Mouse (Mus musculus) layer of hippocampus, postnatal 10 days (tissue): ENCODE results near the gene Wdr5b. TPM values are rescaled to one million over a fixed set of nuclear protein-coding genes. Genes with fewer than 3 reads are reported as not detected.

ENCODE experiments used
- DNase-seq, 2 experiments: peaks; one replicate each; pipeline ENCODE4 v3.0.0; 2021; ENCODE audit warnings: low spot score in 2 of 2
- total RNA-seq, 2 experiments: library from RNA; stranded (reverse); gene quantifications; 2 replicates each; pipeline ENCODE4 v1.2.3; 2021

Gene Wdr5b
- total RNA-seq, 2 experiments from 2014 or later: 4.5 to 5.8 TPM

GRCm38 (mm10) chr16:36069819-36070575 is 29.0 kb downstream of the Wdr5b start:
- no peak for DNase-seq

GRCm38 (mm10) chr16:36071071-36071449 is 30.1 kb downstream of the Wdr5b start:
- no peak for DNase-seq

- DNase-seq: peak; percentile 92 to 96
Measured at GRCm38 (mm10) chr16:36071450-36072379, 30.7 kb downstream of the Wdr5b start, which contains the start of the genes Fam162a and Ccdc58. Gene Fam162a (minus strand): TSS chr16:36071594. Gene Ccdc58 (plus strand): TSS chr16:36071685.

- no peak for DNase-seq
Measured at GRCm38 (mm10) chr16:36072410-36073011, 31.5 kb downstream of the Wdr5b start.

- no peak for DNase-seq
Measured at GRCm38 (mm10) chr16:36074772-36075171, 33.8 kb downstream of the Wdr5b start.

- no peak for DNase-seq
Measured at GRCm38 (mm10) chr16:36079916-36080315, 38.9 kb downstream of the Wdr5b start.

GRCm38 (mm10) chr16:36087846-36088245 is 46.9 kb downstream of the Wdr5b start:
- no peak for DNase-seq

- DNase-seq: no peak
Measured at GRCm38 (mm10) chr16:36089065-36089464, 48.1 kb downstream of the Wdr5b start.

- DNase-seq: peak in 1 of 2 experiments; percentile 29
Measured at GRCm38 (mm10) chr16:36089850-36090616, 49.0 kb downstream of the Wdr5b start.

GRCm38 (mm10) chr16:36090785-36091509 is 50.0 kb downstream of the Wdr5b start:
- no peak for DNase-seq

Other genes with a start within 250 kb of the Wdr5b start
- gene Parp14, start 169.6 kb upstream of the Wdr5b start, total RNA-seq: 1 to 10 TPM in 1 of 2 experiments, under 1 TPM in 1; 0.87 to 1.4 TPM
- gene Parp9, start 102.7 kb upstream of the Wdr5b start, total RNA-seq: 1 to 10 TPM; 1.9 to 2.3 TPM
- gene Dtx3l, start 102.0 kb upstream of the Wdr5b start, total RNA-seq: 1 to 10 TPM; 2.9 to 3.3 TPM
- 100 to 1,000 TPM in 1 of 2 experiments, 10 to 100 TPM in 1; 96.2 to 102 TPM for gene Kpna1, start 62.4 kb upstream of the Wdr5b start, total RNA-seq
- 10 to 100 TPM; 95.2 to 95.4 TPM for gene Fam162a, start 30.4 kb downstream of the Wdr5b start, total RNA-seq
- 10 to 100 TPM; 21.5 to 22.1 TPM for gene Ccdc58, start 30.5 kb downstream of the Wdr5b start, total RNA-seq
- not detected for gene Csta1, start 90.1 kb downstream of the Wdr5b start, total RNA-seq
- gene Stfa2l1, start 115.6 kb downstream of the Wdr5b start, total RNA-seq: 1 to 10 TPM in 1 of 2 experiments, not detected in 1; 2.8 TPM
- gene Gm5483, start 143.0 kb downstream of the Wdr5b start, total RNA-seq: 1 to 10 TPM in 1 of 2 experiments, not detected in 1; 3.2 TPM
- gene Gm5416, start 169.2 kb downstream of the Wdr5b start, total RNA-seq: not detected
- gene 2010005H15Rik, start 180.3 kb downstream of the Wdr5b start, total RNA-seq: not detected
- 1 to 10 TPM in 1 of 2 experiments, not detected in 1; 2.9 TPM for gene Stfa1, start 235.8 kb downstream of the Wdr5b start, total RNA-seq